Mouse (Mus musculus): ENCODE data around the gene Ankrd10.
"Not testable (repeated sequence)": the region's sequence is repeated elsewhere in the genome, so short reads cannot be mapped to it uniquely, and the experiment has no call there.

Ankrd10 gene

DNA sequence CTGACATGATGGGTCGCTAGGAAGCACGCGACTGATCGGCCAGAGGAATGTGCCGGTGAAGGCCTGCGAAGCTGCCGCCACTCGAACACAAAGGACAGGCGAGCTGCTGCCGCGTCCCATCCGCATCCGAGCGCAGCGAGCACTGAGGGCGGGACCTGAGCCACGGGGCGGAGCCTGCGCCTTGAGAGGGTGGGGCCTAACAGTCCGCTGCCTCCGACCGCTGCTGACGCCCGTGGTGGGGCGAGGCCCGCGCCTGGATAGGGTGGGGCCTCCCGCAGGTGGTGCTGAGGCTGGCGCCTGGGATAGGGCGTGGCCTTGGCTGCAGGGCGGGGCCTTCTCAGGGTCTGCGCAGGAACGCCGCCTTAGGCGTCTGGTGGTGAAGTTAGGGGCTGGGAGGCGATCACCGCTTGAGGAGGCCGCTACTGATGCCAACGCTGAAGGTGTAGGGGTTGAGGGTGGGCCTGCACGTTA lies at the start of gene Ankrd10:
Ankrd10 (minus strand) TSS at position 147 of the 471 bp plus-strand sequence.
- DNase-seq (ENCODE audit: low read depth, low spot score) = peak; percentile 98

DNA sequence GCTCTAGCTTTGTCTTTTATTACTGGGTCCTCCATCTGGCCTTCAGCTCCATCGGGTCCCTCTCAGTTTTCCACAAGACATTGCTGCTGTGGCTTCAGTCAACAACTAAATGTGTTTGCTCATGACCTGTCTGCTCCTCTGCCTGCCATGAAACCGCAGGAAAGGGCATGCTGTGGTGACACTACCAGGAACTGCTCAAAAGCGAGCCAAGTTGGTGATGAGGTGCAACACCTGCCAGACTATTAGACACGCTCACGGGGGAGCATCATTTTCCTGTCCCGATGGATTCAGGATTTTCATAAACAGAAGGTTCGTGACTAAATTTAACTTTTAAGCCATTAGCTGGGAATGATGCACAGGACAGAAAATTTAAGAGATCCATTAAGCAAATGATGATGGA lies 49.0 kb upstream of the Ankrd10 start:
- DNase-seq (ENCODE audit: low read depth, low spot score) = no peak

DNA sequence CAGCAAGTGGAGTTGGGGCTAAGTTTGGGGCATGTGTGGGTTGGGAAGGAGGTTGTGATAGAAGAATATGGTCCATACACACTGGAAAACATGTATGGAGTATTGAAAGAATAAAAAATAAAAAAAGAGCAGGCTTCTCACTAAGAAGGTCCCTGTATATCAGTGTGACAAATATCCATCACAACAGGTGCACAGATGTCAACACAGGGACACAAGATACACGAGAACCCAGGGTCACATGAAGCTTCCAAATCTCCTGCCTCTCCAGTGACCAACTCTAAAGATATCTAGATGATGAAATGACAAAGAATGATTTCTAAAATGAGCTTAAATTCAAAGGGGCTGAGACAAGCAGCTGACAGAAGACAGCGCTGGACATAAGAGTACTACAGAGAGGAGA lies 32.8 kb upstream of the Ankrd10 start:
- DNase-seq (ENCODE audit: low read depth, low spot score) = no peak

DNA sequence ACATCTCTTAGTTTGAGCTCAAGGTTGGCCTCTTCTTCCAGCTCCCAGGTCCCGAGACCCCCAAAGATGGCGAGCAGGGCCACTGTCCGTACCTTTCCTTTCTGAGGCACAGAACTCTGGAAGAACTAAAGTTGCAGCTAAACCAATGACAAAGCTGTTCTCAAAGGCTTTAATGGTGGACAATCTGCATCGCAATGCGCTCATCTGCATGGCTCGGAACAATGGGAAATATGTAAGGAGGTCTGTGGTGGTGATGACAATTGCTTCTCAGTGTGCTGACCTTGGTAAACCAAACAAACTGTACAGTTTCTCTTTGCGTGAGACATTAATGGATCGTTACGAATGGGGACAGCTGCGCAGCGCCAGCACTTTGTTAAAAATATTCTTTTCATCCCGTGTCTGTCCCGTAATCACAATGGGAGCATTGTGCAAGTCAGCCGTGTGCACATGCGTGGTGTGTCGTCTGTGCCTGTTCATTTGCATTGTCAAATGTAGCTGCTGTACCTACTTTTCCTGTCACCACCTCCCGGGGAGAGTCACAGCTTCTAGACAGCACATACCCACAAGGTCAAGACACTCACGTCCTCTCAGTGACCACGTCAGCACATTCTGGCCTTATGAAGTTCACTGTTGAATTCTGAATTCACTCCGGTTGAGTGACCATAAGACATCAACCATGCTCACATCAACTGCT lies 30.6 kb upstream of the Ankrd10 start:
- not testable (repeated sequence) for DNase-seq (ENCODE audit: low read depth, low spot score)

DNA sequence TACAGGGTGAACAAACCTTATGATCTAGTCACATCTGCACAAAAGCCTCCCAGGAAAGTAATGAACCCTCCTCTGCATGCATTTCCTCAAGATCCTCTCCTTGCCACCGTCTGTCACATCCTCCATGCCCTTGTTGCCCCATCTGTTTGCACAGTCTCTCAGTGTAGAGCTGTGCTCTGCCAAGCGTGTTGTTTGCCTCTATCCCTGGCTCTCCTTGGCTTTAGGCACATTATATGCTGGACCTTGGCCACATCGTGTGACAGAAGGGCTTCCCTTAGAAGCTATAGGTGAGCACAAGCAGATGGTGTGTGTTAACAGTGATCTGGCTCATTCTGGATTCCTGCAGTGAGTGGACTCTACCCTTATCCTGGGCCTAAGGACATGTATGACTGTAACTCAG lies 26.4 kb upstream of the Ankrd10 start:
- DNase-seq (ENCODE audit: low read depth, low spot score) = no peak

DNA sequence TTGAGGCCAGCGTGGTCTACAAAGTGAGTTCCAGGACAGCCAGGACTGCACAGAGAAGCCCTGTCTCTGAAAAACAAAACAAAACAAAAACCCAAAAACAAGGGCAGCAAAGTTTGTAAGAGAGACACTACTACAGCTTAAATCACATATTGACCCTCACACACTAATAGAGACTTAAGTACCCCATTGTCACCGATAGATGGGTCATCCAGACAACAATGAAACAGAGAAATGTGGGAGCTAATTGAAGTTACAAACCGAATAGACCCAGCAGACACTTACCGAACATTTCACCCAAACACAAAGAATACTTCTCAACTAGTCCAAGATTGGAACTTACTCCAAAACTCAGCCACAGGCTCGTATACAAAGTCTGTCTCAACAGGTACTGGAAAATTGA lies 14.5 kb upstream of the Ankrd10 start:
- DNase-seq (ENCODE audit: low read depth, low spot score) = no peak

DNA sequence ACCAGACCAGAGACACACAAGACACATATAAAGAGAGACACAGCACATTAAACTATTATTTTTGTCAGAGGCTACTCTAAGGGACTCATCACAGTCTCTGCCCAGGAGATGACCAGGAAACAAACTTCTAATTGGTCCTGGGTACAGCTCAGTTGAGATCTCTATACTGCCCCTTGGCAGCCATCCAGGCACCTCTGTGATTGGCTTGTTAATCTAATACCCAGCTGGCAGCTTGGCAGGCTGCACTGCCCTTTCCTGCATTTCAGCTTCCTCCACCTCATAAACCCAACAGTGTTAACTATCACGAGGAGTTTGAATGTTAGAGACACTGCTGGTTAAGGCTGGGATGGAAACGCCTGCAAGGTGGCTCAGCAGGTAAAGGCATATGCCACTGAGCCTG lies 7.6 kb upstream of the Ankrd10 start:
- no peak for DNase-seq (ENCODE audit: low read depth, low spot score)

DNA sequence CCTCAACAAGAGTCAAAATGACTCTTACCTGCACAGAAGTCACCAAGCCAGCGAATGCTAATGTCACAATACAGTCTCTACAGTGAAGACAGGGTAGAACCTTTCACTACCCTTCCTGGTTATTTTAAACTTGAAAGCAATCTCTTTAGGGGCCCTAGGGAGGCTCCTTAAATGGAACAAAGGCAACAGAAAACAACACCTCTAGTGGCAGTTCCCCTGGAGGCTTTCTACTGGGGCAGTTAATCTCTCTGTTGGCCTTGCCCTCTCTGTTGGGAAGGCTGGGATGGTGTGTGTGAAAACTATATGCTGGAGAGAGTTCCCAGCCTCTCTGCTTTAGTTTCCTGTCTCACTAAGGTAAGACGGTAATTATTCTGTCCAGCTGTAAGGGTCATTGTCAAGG lies 5.0 kb upstream of the Ankrd10 start:
- no peak for DNase-seq (ENCODE audit: low read depth, low spot score)

DNA sequence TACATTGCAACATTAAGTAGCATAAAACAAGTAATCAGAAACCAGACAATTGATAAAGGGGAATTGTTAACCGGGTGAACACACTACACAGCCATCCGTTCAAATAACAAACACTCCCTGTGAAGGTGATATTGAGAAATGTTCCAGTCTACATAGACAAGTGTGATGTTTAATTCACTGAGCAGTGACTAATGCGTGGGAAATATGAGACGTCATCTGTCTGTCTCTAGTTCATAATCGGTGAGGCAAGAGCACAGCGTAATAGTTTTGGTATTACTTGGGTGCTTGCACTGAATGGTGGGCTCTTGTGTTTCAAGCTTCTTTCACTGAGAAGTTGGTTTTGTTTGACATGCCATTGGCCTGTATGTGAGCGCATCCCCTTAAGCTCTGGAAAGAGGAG lies 2.0 kb upstream of the Ankrd10 start:
- no peak for DNase-seq (ENCODE audit: low read depth, low spot score)

DNA sequence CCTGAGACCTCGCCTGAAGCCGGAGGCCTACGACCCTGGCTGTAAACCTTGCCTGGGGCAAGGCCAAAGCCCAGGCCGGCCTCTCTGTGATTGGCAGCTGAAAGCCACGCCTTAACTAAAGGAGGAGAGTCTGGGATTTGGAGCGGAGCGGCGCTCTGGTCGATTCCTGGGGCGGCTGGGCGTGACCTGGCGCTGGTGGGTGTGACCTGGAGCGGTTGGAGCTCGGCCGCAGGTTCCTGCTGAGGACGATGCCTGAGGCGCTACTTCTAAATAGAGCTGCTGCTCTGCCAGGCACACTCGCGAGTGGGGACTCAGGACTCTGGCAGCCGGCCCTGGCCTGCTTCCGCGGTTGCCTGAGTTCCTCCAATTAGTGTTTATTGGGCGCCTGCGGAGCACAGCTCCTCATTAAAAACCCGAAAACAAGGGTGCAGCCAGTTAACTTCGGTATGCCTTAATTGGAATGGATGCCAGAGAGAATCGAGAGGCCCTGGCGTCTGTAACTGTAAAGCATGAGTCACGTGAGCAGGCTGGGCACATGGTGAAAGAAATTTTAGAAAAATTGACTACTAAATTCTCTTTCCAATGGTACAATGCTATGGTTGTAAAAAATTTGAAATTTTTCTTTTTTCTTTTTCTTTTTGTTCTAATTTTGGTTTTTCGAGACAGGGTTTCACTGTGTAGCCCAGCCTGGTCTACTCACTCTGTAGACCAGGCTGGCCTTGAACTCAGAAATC lies 934 bp upstream of the Ankrd10 start:
- DNase-seq (ENCODE audit: low read depth, low spot score) = peak; percentile 82

DNA sequence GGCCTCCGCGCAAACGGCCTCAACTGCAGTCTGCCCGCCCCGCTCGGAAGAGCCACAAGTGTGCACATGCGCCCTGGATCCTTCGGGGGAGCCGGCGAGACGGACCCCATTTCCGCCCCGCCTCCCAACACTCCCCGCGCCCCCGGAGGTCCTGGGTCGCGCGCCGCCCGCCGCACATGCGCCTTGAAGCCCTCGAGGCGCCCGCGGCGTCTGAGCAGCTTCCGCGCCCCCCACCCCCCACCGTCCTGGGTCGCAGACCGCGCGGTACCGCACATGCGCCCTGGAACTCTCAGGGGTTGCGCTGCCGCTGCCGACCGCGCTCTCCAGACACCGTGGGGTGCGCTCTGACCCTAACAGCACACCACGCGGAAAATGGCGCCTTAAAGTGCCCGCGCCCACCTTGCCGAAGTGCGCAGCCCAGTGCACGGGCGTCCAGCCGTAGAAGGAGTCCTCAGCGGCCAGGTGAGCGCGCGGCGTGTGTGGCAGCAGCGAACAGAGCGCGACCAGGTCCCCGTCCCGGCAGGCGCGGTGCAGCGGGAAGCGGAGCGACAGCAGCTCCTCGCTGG lies 462 bp downstream of the Ankrd10 start:
- DNase-seq (ENCODE audit: low read depth, low spot score) = peak; percentile 94

DNA sequence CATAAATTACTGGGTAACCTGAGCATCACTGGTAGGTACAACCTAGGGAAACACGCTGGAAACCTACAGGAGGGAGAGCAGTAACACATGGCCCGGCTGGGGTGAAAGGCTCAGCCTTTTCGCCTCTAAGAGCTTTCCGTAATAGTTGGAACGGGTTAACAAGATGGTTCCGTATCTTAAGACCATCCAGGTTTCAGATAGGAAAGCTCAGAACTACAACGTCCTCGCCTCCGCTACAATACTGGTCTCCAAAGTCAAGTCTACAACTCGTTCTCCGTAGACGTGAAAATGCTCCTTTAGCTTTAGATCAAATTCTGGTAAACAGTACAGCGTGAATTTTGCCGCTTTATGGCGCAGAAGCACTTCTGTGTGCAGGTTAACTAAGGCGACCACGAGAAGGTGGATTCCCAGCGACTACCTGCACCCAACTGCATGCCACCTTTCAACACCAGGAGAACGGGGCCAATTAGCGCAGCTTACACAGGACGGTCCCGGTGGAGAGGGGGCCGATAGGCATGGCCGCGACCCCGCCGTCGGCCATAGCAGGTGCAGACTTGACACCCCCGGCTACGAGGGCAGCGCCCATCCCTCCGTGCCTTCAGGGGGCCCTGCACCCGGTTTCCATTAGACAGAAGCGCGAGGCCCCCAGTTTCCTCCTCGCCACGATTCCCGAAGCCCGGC lies 1.1 kb downstream of the Ankrd10 start:
- DNase-seq (ENCODE audit: low read depth, low spot score) = no peak

DNA sequence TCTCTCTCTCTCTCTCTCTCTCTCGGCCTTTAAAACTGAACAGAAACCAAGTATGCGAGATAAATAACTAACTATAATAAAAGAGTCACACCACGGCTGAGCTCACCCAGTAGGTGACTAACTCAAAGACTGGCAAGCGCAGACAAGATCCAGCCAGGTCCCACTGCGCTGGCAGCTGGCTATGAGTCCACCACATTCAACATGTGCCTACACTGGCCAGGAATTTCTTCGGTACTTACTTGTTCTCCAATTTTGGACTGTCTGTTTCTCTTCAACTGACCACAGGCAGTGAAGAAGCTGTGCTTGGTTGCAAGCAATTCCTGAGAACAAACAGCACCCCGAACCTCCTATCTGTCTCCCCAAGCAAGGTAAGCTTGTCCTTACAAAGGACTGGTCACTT lies 2.1 kb downstream of the Ankrd10 start:
- no peak for DNase-seq (ENCODE audit: low read depth, low spot score)

DNA sequence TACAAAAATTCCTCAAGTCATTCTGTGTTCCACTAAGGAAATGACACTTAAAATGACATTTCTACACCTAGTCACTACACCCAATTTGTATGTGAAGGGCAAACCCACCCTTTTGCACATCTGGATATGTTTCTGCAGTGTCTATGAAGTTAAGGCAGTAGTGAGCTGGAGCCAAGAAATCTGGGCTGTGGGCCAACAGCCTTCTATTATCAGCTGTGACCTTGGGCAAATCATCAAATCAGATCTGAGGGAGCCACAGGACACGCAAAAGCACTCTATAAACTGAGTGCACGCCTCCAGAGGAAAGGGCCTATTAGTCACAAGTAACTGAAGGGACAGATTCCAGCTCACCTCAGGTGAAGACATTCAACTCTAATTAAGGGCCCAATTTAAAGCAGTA lies 3.2 kb downstream of the Ankrd10 start:
- no peak for DNase-seq (ENCODE audit: low read depth, low spot score)

DNA sequence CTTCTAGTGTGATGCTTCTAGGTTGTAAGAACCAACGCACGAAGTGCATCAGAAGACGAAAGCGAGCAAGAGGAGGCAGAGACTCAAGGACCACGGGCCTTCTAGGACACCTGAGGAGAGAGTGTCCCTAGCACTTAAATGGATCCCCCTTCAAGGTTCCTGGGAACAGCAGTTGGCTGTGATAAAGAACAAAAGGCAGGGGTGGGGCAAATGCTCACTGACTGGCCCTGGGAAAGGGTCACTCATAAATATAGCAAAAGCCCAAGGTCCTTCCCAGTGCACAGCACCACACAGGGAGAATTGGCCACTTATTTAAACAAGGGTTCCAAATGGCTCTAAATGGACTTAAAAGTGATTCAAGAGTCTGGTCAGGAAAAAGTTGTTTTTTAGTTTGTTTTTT lies 6.4 kb downstream of the Ankrd10 start:
- DNase-seq (ENCODE audit: low read depth, low spot score) = no peak

DNA sequence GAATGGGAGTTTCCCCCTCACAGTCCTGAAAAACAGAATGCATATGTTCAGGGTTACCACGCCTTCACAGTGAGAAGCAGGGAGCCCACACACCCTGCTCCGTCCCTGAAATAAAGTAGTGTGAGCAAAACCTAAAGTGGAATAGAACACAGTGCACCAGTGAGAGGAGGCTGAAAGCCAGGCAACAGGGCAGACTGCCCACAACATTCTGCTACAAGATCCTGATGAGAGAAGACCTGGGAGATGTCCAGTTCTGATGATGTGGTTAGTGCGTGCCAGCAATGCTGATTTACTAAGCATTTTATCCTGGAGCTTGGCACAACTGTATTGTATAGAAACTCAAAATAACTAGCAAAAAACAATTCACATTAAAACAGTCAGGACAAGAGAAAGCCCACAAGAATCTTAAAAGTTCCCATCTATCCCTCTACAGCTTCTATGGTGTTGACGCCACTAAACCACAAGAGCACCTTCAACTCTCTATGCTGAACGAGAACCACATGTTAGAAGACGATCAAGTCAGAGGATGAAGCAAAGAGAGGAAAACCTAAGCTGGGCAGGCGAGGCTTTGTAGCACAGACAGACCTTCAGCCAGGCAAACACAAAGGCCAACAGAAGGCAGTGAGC lies 6.9 kb downstream of the Ankrd10 start:
- DNase-seq (ENCODE audit: low read depth, low spot score) = no peak

DNA sequence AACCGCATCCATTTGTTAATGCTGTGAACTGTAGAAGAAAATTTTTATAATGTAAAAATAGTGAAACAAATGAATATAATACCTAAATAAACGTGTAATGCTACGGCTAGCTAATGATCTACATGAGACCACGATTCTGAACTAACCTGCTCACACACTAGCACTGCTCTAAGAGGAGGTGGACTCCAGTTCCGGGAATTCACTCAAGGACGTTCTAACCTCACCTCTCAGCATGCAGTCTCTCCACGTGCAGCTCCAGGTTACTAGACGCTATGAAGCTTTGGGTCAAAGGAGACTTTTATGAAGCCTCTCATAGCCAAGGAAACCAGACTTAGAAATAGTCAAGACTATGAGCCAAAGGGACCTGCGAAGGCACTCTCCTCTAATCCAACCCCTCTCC lies 7.8 kb downstream of the Ankrd10 start:
- no peak for DNase-seq (ENCODE audit: low read depth, low spot score)

DNA sequence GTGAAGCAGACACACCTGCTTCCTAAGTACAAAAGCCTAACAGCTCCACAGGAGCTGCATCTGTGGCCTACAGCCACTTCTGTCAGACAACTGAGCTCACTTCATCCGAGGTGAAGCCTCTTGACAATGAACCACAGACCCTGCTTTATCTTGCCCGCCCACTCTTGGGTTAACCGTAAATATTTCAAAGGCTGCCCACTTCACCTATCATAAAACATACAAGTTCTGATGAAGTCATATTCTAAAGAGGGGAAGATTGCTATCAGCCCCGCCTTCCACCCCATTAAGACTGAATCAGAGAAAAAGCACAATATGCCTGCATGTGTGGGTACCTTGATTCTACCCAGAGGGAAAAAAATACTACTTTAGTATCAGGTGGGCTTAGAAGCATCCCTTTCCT lies 10.5 kb downstream of the Ankrd10 start:
- no peak for DNase-seq (ENCODE audit: low read depth, low spot score)

DNA sequence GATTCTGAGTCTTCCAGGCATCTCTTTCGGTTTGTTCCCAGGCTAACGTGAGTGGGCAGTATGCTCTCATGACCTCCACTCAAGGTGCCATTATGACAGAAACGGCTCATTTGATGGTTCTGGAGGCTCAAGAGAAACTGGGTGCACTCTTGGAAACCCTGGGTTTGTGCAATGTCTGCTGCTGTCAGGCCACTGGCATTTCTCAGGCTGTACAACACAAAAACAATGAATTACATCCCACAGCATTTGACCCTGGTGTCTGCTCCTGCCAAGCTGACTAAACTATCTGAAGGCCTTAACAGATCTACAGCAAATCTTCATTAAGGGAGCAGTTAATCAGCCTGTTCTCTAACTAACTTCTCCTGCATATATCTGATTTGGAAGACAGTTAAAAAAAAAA lies 16.5 kb downstream of the Ankrd10 start:
- DNase-seq (ENCODE audit: low read depth, low spot score) = no peak

DNA sequence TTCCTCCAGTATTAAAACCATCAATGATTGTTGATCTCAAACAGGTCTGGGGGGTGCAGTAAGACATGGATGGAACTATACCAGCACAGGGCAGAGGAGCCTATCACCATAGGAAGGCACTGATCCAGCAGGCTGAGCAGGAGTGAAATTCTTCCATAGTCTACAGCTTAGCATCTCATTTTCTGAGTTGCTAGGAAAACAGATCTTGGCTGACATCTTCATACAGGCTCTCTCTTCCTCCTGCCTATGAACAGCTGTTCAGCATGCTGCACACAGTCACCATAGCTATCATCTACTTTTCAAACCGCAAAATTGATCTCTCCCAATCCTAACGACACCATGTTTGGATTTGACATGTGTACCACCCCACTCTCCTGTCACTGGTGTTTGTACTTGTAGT lies 17.5 kb downstream of the Ankrd10 start:
- DNase-seq (ENCODE audit: low read depth, low spot score) = no peak

DNA sequence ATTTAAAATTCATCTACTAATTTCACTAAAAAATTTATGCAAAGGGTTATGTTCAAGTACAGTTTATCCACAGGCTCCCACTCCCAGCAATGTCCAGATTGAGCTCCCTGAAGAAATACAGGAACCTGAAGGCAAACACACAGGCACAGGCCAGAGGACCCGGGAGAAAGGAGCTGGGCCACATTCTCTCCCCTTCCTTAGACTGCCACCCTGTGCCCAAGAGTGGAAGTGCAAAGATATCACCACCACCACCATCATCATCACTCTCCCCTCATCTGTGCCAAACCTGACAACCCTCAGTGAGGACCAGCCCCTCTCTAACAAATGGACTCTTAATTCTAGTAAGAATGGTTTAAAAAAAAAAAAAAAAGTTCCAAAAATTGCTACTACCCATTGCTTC lies 19.3 kb downstream of the Ankrd10 start:
- peak; percentile 53 for DNase-seq (ENCODE audit: low read depth, low spot score)
